Mouse (Mus musculus) testis, adult 2 months (tissue): ENCODE measurements around the gene Wnt5b. TPM values are rescaled to one million over a fixed set of nuclear protein-coding genes. Genes with fewer than 3 reads are reported as not detected.
A peak's percentile ranks its signal among the peaks of the same experiment; 100 is the strongest.

Source experiments
- H3K27ac ChIP-seq: fragments of 200-500 bp; 2 replicates; pipeline ENCODE4 v1.5.1; 2012; ENCODE audit warnings: low read depth, low read length; ENCODE audit not compliant: control insufficient read depth, insufficient read depth
- H3K27me3 ChIP-seq: fragments of 200-500 bp; 2 replicates; pipeline ENCODE4 v1.6.1; 2012; ENCODE audit warnings: mild to moderate bottlenecking, low read length, moderate library complexity; ENCODE audit not compliant: control insufficient read depth, insufficient read depth
- H3K36me3 ChIP-seq: fragments of 200-500 bp; 2 replicates; pipeline ENCODE4 v1.6.1; 2012; ENCODE audit warnings: mild to moderate bottlenecking, low read length; ENCODE audit not compliant: control insufficient read depth, insufficient read depth
- H3K4me1 ChIP-seq: fragments of 200-500 bp; 2 replicates; pipeline ENCODE4 v1.6.1; 2012; ENCODE audit warnings: low read length; ENCODE audit not compliant: control insufficient read depth, insufficient read depth
- H3K4me3 ChIP-seq: fragments of 200-500 bp; 2 replicates; pipeline ENCODE4 v1.5.1; 2012; ENCODE audit warnings: low read depth, mild to moderate bottlenecking, low read length, moderate library complexity, mixed read lengths; ENCODE audit not compliant: control insufficient read depth
- CTCF ChIP-seq: fragments of 200-500 bp; IDR thresholded peaks from 2 replicates; pipeline ENCODE4 v1.5.1; 2012; ENCODE audit warnings: low read depth, mild to moderate bottlenecking, inconsistent platforms, low read length, moderate library complexity; ENCODE audit not compliant: control insufficient read depth, insufficient read depth, insufficient replicate concordance
- POLR2A ChIP-seq: fragments of 200-500 bp; IDR thresholded peaks from 2 replicates; pipeline ENCODE4 v1.6.1; 2012; ENCODE audit warnings: low read depth, mild to moderate bottlenecking, inconsistent platforms, low read length, moderate library complexity; ENCODE audit not compliant: control insufficient read depth
- polyA plus RNA-seq: library from polyadenylated mRNA; depleted of rRNA; stranded (reverse); fragments of >200 nt; gene quantifications from 2 replicates; pipeline ENCODE4 v1.2.3, GENCODE M21; 2012

Wnt5b gene
- polyA plus RNA-seq, 1 experiment: 3.8 TPM

DNA sequence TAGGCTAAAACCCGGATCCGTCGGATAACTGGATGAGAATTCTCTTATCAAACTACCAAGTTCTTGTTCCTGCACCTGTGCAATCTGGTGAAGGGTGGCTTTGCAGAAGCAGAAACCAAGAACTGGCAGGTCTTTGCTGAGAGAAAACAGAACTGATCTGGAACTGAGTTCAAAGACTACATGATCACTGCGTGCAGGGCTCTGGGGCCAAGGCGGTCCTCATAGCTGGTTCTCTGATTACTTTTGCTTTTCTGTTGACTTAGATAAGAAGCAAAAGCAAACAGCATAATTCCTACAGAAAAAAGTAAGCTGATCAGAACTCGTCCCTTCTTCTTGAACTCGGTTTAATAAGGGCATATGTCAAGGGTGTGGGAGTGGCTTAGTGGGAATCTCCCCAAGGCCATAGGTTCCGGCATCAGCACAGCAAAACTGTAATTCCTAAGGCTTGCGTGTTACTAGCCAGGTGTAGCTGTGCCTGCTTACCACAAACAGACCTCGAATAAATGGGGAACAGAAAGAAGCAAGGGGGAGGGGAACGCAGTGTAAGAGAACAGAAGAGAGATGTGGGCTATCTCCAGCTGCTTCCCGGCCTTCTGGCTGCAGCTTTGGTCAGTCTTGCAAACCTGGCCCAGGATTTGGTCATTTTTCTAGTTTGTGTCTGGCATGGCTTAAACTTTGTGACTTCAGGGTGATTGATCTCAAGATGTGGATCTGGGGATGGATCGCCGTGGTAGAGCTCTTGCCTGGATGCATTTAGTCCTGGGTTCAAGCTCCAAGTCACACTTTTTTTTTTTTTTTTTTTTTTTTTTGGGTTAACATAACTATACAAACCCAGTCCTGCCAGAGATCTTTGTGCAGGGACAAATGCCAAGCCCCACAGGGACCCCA, 148.5 kb downstream of the Wnt5b start:
- no peaks in the 10 kb centered on the region for H3K27me3 ChIP-seq
- H3K27ac ChIP-seq: no peak overlapping the region; the same call in 1 of the 2 replicates
- H3K4me3 ChIP-seq: no peak overlapping the region
- no peaks in the 10 kb centered on the region for H3K4me1 ChIP-seq
- no peaks in the 10 kb centered on the region for H3K36me3 ChIP-seq
- no peak for TF ChIP-seq CTCF
- no peak for TF ChIP-seq POLR2A

DNA sequence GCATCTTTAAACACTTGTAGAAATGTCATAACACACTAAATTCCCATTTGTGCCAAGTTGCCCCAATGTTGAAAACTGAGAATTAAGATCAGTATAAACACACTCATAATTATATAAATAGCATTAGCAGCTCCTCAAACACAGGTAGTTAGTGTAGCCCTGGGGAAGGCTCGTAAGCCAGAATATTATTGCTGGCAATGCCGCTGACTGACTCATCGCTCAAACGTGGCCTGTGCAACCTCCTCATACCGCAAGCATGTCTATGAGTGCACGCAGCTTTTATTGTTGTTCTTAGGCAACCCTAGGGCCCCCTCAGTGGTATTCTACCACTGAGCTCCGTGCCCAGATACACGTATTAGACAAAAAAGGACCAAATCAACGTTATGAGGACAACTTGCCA, 151.3 kb downstream of the Wnt5b start:
- Histone ChIP-seq H3K27me3 (no peaks in the 10 kb centered on the region), H3K4me1 (peaks cover 1% of the 10 kb centered on the region), H3K27ac (no peak overlapping the region), H3K4me3 (no peak overlapping the region), H3K36me3 (no peaks in the 10 kb centered on the region)
- TF ChIP-seq POLR2A (no peak), CTCF (no peak)

DNA sequence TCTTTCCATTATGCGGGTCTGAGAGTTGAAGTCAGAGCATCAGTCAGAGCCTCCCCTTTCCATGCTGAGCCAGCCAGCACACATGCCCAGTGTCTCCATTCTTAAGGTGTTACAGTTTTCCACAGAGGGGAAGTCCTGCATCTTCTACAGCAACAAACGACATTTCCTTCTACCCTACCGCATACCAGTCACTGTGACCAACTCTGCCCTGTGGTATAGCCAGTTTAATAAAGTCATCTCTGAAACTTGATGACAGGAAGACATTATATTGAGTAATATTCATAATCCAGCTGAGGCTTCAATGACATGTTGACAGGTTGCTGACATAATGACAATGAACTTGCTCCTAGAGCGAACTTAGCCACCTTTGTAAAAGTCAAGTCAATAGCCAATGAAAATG, 153.4 kb downstream of the Wnt5b start:
- Histone ChIP-seq H3K4me1 (peaks cover 2% of the 10 kb centered on the region), H3K27ac (no peak overlapping the region), H3K27me3 (no peaks in the 10 kb centered on the region), H3K36me3 (no peaks in the 10 kb centered on the region), H3K4me3 (no peak overlapping the region)
- TF ChIP-seq POLR2A: no peak
- TF ChIP-seq CTCF: no peak

DNA sequence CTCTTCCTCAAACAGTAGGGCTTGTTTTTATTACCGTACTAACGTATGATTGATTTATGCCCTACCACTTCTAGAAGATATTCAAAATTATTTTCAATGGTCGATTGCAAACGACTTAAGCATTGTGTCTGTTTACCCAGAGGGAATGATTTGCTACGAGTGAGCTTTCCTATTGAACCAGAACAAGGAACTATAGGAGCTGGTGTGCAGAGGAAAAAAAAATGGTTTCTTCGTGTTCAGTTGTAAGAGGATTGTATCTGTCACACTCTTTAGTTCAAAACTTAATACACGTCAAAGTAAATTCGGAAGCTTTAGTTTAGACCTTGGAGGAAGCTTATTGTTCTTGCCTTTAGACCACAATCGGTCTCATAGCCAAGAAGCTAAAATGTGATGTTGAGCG, 155.1 kb downstream of the Wnt5b start:
- Histone ChIP-seq H3K27ac (peak overlapping the region; percentile 90), H3K27me3 (no peaks in the 10 kb centered on the region), H3K36me3 (no peaks in the 10 kb centered on the region), H3K4me1 (peaks cover 2% of the 10 kb centered on the region), H3K4me3 (peak overlapping the region; percentile 99)
- TF ChIP-seq POLR2A: no peak
- TF ChIP-seq CTCF: no peak

DNA sequence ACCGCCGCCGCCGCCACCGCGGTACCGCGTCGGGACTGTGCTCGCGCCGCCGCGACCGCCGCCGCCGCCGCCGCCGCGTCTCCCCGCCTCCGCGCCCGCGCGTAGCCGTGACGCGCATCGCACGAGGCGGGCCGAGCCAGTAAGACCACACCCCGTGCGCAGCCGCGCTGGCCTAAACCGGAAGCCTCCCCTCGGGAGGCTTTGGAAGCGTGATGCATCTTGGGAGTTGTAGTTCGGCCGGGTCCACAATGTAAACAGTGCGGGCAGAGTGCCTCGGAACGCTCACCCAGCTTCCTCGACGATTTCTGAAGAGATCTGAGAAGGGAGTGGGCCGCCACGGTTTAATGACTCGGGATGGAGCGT, 155.5 kb downstream of the Wnt5b start:
- H3K27me3 ChIP-seq: no peaks in the 10 kb centered on the region
- no peak for TF ChIP-seq CTCF
- peak; percentile 84 for TF ChIP-seq POLR2A
- no peaks in the 10 kb centered on the region for H3K36me3 ChIP-seq
- peak overlapping the region; percentile 90 for H3K27ac ChIP-seq
- H3K4me3 ChIP-seq: peak overlapping the region; percentile 99
- H3K4me1 ChIP-seq: peaks cover 2% of the 10 kb centered on the region

DNA sequence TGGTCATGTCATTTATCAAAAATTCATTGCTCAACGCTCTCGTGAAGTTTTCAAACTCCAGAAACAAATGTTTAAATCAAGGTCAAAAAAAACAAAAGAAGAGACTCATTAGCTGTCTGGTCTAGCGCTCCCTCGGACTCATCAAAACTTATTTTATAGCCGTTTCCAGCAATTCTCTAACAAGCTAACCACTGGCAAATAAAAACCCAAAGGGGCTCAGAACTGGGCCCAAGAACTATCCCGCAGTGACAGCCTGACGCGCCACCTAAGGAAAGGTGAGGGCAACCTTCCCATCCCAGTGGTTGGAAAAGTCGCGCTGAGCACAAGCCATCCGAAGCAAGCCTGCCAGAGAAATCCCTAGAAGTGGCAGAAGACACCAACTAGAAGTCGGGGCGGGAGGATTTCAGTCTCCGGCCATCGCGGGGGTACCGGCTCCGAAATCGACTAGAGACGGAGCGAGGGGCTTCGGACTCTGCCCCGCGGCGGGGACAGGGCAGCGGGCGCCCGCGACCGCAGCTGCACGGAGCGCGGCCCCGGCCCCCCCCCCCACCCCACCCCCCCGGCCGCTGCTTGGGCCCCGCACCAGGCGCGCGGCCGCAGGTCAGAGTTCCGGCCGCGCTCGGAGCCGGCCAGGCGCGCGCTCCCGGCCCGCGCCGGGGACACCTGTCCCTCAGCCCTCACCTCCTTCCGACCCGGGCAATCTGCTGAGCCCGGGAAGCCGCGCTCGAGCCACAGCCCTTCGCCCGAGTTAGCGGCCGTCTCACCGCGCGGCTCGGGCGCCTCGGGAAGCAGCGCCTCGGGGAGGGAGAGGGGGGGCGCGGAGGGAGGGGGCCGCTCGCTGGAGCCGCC, 156.1 kb downstream of the Wnt5b start:
- TF ChIP-seq POLR2A: no peak
- no peak for TF ChIP-seq CTCF
- Histone ChIP-seq H3K27me3 (no peaks in the 10 kb centered on the region), H3K27ac (peak overlapping the region; percentile 87), H3K4me3 (peak overlapping the region; percentile 99), H3K4me1 (peaks cover 2% of the 10 kb centered on the region), H3K36me3 (no peaks in the 10 kb centered on the region)

DNA sequence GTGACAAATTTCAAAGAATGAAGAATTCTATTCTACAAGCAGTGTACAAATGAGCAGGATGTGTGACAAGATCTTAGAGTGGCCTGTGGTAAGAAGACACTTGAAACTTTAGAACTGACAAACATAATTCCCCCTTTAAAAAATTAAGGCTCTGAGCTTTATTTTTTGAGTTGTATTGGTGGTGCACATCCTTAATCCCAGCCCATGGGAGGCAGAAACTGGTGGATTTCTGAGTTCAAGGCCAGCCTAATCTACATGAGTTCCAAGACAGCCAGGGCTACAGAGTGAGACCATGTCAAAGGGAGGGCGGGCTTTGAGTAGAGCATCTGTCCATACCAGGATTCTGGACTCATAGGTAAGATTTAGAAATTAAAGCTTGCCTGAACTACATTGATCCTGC, 157.3 kb downstream of the Wnt5b start:
- Histone ChIP-seq H3K4me3 (no peak overlapping the region), H3K4me1 (peaks cover 2% of the 10 kb centered on the region), H3K27me3 (no peaks in the 10 kb centered on the region), H3K36me3 (no peaks in the 10 kb centered on the region), H3K27ac (no peak overlapping the region)
- TF ChIP-seq POLR2A (no peak), CTCF (no peak)
